Mouse (Mus musculus): ENCODE data around the gene Ptch2. TPM values are rescaled to one million over a fixed set of nuclear protein-coding genes. Genes with fewer than 3 reads are reported as not detected.

Ptch2 gene
- total and polyA plus RNA-seq, 3 experiments = 0.38 TPM; not detected in 2

GRCm38 (mm10) chr4:117123546-117124217 lies 27.8 kb downstream of the Ptch2 start:
- no peak for DNase-seq (ENCODE audit: low spot score)
- Histone ChIP-seq H3K36me3 (replicated peaks) (peaks cover 33% of the 10 kb centered on the region), H3K27me3 (ENCODE audit: insufficient read depth, low read length) (no peaks in the 10 kb centered on the region), H3K4me1 (ENCODE audit: insufficient read depth, low read depth, low read length) (peaks cover 73% of the 10 kb centered on the region), H3K9me3 (replicated peaks) (no peaks in the 10 kb centered on the region), H3K4me3 (ENCODE audit: low read depth, low read length) (no peak overlapping the region; the same call in 1 of the 2 replicates)
- no peak for TF ChIP-seq GATA2 (IDR thresholded peaks at IDR 0.05; ENCODE audit: borderline replicate concordance, low read depth, low read length)
- TF ChIP-seq GATA1 (IDR thresholded peaks at IDR 0.05; ENCODE audit: borderline replicate concordance, low read length) = no peak
- TF ChIP-seq CTCF (IDR thresholded peaks at IDR 0.05; ENCODE audit: low read depth, low read length) = no peak
- no peak for TF ChIP-seq POLR2AphosphoS5 (IDR thresholded peaks at IDR 0.05; ENCODE audit: insufficient replicate concordance, low read depth, low read length)
- TF ChIP-seq TAL1 (conservative IDR thresholded peaks at IDR 0.05; ENCODE audit: low read depth, low read length) = no peak
- no peak for ATAC-seq (ENCODE audit: extremely low read depth, insufficient number of reproducible peaks, low FRiP score, poor library complexity, severe bottlenecking)

- Histone ChIP-seq H3K36me3 (replicated peaks) (peaks cover 33% of the 10 kb centered on the region), H3K4me1 (ENCODE audit: insufficient read depth, low read depth, low read length) (peaks cover 74% of the 10 kb centered on the region), H3K4me3 (ENCODE audit: low read depth, low read length) (peak overlapping the region; percentile 58; the same call in 1 of the 2 replicates), H3K27me3 (ENCODE audit: insufficient read depth, low read length) (no peaks in the 10 kb centered on the region), H3K9me3 (replicated peaks) (no peaks in the 10 kb centered on the region)
- ATAC-seq (ENCODE audit: extremely low read depth, insufficient number of reproducible peaks, low FRiP score, poor library complexity, severe bottlenecking) (no peak), DNase-seq (ENCODE audit: low spot score) (no peak)
- TF ChIP-seq GATA2 (IDR thresholded peaks at IDR 0.05; ENCODE audit: borderline replicate concordance, low read depth, low read length) = no peak
- TF ChIP-seq POLR2AphosphoS5 (IDR thresholded peaks at IDR 0.05; ENCODE audit: insufficient replicate concordance, low read depth, low read length) = no peak
Observed at GRCm38 (mm10) chr4:117124218-117124517, 28.3 kb downstream of the Ptch2 start.

- Histone ChIP-seq H3K36me3 (replicated peaks) (peaks cover 37% of the 10 kb centered on the region), H3K4me1 (ENCODE audit: insufficient read depth, low read depth, low read length) (peaks cover 71% of the 10 kb centered on the region), H3K27me3 (ENCODE audit: insufficient read depth, low read length) (no peaks in the 10 kb centered on the region), H3K9me3 (replicated peaks) (no peaks in the 10 kb centered on the region), H3K4me3 (ENCODE audit: low read depth, low read length) (peak overlapping the region; percentile 58; the same call in 1 of the 2 replicates)
- TF ChIP-seq CTCF (IDR thresholded peaks at IDR 0.05; ENCODE audit: low read depth, low read length) = no peak
- no peak for TF ChIP-seq GATA1 (IDR thresholded peaks at IDR 0.05; ENCODE audit: borderline replicate concordance, low read length)
- TF ChIP-seq POLR2AphosphoS5 (IDR thresholded peaks at IDR 0.05; ENCODE audit: insufficient replicate concordance, low read depth, low read length) = no peak
- TF ChIP-seq GATA2 (IDR thresholded peaks at IDR 0.05; ENCODE audit: borderline replicate concordance, low read depth, low read length) = no peak
- TF ChIP-seq TAL1 (conservative IDR thresholded peaks at IDR 0.05; ENCODE audit: low read depth, low read length) = peak; percentile 61
- peak; percentile 69 for DNase-seq (ENCODE audit: low spot score)
- ATAC-seq (ENCODE audit: extremely low read depth, insufficient number of reproducible peaks, low FRiP score, poor library complexity, severe bottlenecking) = peak; percentile 46
Observed at GRCm38 (mm10) chr4:117124518-117125347, 28.9 kb downstream of the Ptch2 start.

GRCm38 (mm10) chr4:117125348-117125909 lies 29.6 kb downstream of the Ptch2 start, which contains the start of gene Btbd19:
TSS of gene Btbd19 (minus strand) at chr4:117125725.
- Histone ChIP-seq H3K27me3 (ENCODE audit: insufficient read depth, low read length) (no peaks in the 10 kb centered on the region), H3K9me3 (replicated peaks) (no peaks in the 10 kb centered on the region), H3K4me1 (ENCODE audit: insufficient read depth, low read depth, low read length) (peaks cover 65% of the 10 kb centered on the region), H3K4me3 (ENCODE audit: low read depth, low read length) (peak within 1 kb of the TSS; percentile 58; the same call in 1 of the 2 replicates), H3K36me3 (replicated peaks) (peaks cover 44% of the 10 kb centered on the region)
- ATAC-seq (ENCODE audit: extremely low read depth, insufficient number of reproducible peaks, low FRiP score, poor library complexity, severe bottlenecking) = no peak
- peak; percentile 44 for DNase-seq (ENCODE audit: low spot score)
- no peak for TF ChIP-seq POLR2AphosphoS5 (IDR thresholded peaks at IDR 0.05; ENCODE audit: insufficient replicate concordance, low read depth, low read length)
- no peak for TF ChIP-seq GATA1 (IDR thresholded peaks at IDR 0.05; ENCODE audit: borderline replicate concordance, low read length)
- no peak for TF ChIP-seq CTCF (IDR thresholded peaks at IDR 0.05; ENCODE audit: low read depth, low read length)
- TF ChIP-seq GATA2 (IDR thresholded peaks at IDR 0.05; ENCODE audit: borderline replicate concordance, low read depth, low read length) = no peak
- TF ChIP-seq TAL1 (conservative IDR thresholded peaks at IDR 0.05; ENCODE audit: low read depth, low read length) = no peak

- TF ChIP-seq GATA2 (IDR thresholded peaks at IDR 0.05; ENCODE audit: borderline replicate concordance, low read depth, low read length) (no peak), TAL1 (conservative IDR thresholded peaks at IDR 0.05; ENCODE audit: low read depth, low read length) (no peak), CTCF (IDR thresholded peaks at IDR 0.05; ENCODE audit: low read depth, low read length) (no peak), POLR2AphosphoS5 (IDR thresholded peaks at IDR 0.05; ENCODE audit: insufficient replicate concordance, low read depth, low read length) (no peak), GATA1 (IDR thresholded peaks at IDR 0.05; ENCODE audit: borderline replicate concordance, low read length) (no peak)
- DNase-seq (ENCODE audit: low spot score) = peak; percentile 77
Observed at GRCm38 (mm10) chr4:117125910-117126674, 30.2 kb downstream of the Ptch2 start.

More at GRCm38 (mm10) chr4:117125910-117126674, 30.2 kb downstream of the Ptch2 start:
- H3K27me3 ChIP-seq (ENCODE audit: insufficient read depth, low read length) = no peaks in the 10 kb centered on the region
- ATAC-seq (ENCODE audit: extremely low read depth, insufficient number of reproducible peaks, low FRiP score, poor library complexity, severe bottlenecking) = peak; percentile 61
- peaks cover 63% of the 10 kb centered on the region for H3K4me1 ChIP-seq (ENCODE audit: insufficient read depth, low read depth, low read length)
- H3K4me3 ChIP-seq (ENCODE audit: low read depth, low read length) = peak overlapping the region; percentile 58; the same call in 1 of the 2 replicates
- H3K9me3 ChIP-seq (replicated peaks) = no peaks in the 10 kb centered on the region
- peaks cover 50% of the 10 kb centered on the region for H3K36me3 ChIP-seq (replicated peaks)

All from G1E (cell line).